Mouse (Mus musculus): ENCODE results near the gene Fgfr2.

- no peak for TF ChIP-seq CTCF (conservative IDR thresholded peaks at IDR 0.05; ENCODE audit: low read length)
- TF ChIP-seq NANOG (IDR thresholded peaks at IDR 0.05; ENCODE audit: borderline replicate concordance, low read length) = no peak
- TF ChIP-seq POU5F1 (IDR thresholded peaks at IDR 0.05; ENCODE audit: borderline replicate concordance, low read length) = no peak
Measured at GRCm38 (mm10) chr7:132751716-132752115, 371.4 kb downstream of the Fgfr2 start.

All from E14TG2a.4 (cell line).